Mouse (Mus musculus): ENCODE measurements around the gene Cab39.

Gene Cab39

DNA sequence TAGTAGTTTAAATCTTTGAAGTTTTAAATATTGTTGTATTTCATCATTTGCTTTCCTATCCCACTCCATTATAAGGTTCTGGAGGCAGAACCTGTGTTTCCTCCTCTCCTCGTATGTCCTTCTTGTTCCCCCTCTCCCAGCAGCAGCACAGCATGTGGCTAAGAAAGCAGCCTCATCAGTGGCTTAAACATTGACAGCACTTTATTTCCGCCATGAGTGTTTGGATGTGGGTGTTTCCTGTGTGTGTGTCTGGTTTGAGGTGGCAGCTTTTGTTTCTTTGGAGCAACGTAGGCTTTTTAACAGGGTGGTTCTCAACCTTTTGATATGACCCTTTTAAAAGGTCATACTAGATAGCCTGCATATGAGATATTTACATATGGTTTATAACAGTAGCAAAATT is 52.2 kb downstream of the Cab39 start:
- no peak for DNase-seq (ENCODE audit: low read depth, low spot score)

GRCm38 (mm10) chr1:85849016-85849415 is 55.8 kb downstream of the Cab39 start:
- DNase-seq (ENCODE audit: low read depth, low spot score), result no peak

DNA sequence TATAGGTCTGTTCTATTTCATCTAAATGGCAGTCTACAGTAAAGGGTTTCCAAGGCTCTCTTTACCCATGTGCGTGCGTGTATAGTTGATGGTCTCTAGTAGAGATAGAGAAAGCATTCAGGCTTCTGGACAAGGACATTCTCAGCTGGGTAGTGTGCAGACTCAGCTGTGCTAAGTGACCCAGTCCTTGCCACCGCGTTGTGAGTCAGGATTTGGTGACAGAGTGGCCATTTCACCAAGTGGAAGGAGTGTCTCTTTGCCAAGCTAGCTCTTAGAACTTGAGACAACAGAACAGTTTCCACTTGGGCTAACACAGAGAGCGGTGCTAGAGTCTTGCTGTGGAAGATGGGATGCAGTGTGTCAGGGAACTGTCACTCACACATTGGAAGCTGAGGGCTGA is 57.6 kb downstream of the Cab39 start:
- no peak for DNase-seq (ENCODE audit: low read depth, low spot score)

DNA sequence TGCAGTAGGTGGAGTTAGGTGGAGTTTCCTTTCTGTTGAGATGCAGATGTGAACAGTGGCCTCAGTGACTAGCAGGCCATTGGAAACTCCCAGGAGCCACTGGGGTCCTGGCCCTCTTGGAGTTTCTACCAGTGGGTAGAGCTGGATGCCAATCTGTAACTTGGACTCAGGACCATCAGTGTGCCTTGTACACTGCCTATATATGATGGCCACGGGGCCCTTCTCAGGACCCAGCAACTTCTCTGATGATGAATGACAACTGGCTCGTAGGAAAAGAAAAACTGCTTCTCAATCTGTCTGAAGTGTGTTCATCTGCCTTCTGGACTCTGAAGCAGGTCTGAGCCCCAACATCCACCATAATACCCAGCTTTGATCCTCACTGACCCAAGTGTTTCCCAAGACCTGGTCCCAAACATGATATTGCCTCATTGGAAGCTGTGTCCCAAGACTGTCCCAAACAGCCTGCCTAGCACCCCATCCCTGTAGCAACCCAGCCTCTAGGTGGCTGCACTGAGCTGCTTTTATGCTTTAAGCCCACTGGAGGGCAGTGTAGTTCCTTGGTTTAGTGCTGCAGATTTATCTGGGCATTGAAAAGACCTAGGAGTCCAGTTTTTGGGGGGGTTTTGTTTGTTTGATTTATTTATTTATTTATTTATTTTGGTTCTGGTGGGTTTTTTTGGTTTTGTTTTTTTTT is 59.9 kb downstream of the Cab39 start:
- DNase-seq (ENCODE audit: low read depth, low spot score), result peak; percentile 79

- no peak for DNase-seq (ENCODE audit: low read depth, low spot score)
These were observed 60.6 kb downstream of the Cab39 start for GRCm38 (mm10) chr1:85853865-85854264.

- peak; percentile 26 for DNase-seq (ENCODE audit: low read depth, low spot score)
These were observed 61.2 kb downstream of the Cab39 start for GRCm38 (mm10) chr1:85854475-85854874.

DNA sequence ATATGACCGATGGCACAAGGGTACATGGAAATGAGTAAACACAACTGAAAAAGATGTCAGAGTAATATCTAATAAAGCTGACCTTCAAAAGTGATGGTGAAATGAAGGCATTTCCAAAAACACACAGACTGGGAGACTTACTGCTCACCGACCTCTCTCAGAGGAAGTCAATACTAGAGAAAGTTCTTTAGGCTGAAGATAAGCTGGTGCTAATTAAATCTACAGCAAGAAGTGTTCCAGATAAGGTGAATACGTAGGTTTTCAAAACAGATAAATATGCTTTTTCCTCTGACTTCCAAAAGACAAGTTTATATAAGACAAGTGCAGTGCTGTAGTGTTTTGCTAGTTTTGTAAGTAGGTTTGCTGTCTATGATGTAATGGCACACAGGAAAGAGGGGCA is 63.0 kb downstream of the Cab39 start:
- DNase-seq (ENCODE audit: low read depth, low spot score), result no peak

DNA sequence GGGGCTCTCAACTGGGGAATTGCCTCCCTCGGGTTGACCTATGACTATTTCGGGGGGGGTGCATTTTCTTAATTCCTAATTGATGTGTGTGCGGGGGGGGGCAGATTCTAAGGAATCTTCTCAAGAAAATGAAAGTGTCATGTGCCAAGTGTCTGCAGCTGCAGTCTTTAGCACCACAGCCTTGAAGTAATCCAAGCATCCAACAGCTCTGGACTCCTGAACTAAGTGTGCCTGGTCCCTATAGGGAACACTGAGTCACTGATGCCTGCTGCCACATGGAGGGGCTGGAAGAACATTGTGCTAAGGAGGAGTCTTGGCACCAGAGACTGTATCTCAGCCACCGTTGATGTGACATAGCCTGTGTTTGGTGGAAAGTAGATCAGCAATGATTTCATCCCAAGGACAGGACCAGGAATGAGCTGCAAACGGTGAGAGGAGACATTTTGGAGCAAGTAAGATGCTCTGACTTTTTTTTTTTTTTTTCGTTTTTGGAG is 64.1 kb downstream of the Cab39 start:
- DNase-seq (ENCODE audit: low read depth, low spot score), result no peak

- no peak for DNase-seq (ENCODE audit: low read depth, low spot score)
These were observed 71.1 kb downstream of the Cab39 start for GRCm38 (mm10) chr1:85864383-85864782.

GRCm38 (mm10) chr1:85870001-85870400 is 76.8 kb downstream of the Cab39 start:
- DNase-seq (ENCODE audit: low read depth, low spot score), result no peak

DNA sequence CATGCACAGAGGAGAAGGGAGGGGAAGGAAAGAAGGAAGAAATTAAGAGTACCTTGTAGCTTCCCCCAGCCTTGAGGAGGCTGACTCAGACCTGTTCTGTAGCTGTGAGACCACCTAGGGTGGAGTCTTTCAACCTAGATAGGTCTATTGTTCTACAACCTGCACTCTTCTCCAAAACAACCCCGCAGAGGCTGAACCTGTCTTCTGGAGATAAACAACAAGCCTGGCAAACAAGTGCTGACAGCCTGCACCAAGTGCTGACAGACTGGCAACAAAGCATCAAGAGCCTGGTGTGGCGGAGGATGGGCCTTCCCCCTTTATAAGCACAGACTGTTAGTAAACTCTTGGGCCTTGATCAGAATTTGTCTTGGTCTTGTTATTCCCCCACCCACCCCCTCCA is 77.3 kb downstream of the Cab39 start:
- DNase-seq (ENCODE audit: low read depth, low spot score), result no peak

- no peak for DNase-seq (ENCODE audit: low read depth, low spot score)
These were observed 88.8 kb downstream of the Cab39 start for GRCm38 (mm10) chr1:85882003-85882402.

GRCm38 (mm10) chr1:85887221-85887620 is 94.0 kb downstream of the Cab39 start:
- no peak for DNase-seq (ENCODE audit: low read depth, low spot score)

GRCm38 (mm10) chr1:85894231-85894747 is 101.0 kb downstream of the Cab39 start, which contains the start of gene Itm2c:
Gene Itm2c (plus strand): TSS chr1:85894281.
- DNase-seq (ENCODE audit: low read depth, low spot score), result peak; percentile 87

DNA sequence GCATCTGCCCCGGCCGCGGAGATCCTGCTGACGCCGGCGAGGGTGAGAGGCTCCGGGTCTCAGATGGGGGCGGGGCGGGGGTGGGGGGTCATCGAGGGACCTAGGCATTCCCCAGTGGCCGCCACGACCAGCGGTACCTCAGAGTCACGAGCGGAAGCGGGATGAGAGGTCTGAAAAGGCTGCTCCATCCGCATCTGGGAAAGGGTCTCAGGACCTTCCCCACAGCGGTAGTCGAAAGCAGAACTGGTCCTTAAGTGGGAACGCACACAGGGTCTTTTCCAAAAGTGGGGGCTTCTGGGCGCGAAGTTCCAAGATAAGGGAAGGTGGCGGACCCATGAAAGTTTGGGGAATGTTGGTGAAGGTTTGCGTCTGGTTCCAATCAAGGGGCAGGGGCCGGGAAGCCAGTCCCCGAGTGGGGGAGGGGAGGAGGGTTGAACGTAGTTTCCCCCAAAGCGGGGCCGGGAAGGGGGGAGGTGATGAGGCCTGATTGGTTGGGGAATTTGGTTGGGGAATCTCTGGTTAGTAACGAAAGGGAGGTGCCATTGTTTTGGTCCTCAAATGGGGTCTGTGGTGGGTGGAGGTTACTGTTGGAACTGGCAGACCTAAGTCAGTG is 101.6 kb downstream of the Cab39 start:
- DNase-seq (ENCODE audit: low read depth, low spot score), result peak; percentile 80

DNA sequence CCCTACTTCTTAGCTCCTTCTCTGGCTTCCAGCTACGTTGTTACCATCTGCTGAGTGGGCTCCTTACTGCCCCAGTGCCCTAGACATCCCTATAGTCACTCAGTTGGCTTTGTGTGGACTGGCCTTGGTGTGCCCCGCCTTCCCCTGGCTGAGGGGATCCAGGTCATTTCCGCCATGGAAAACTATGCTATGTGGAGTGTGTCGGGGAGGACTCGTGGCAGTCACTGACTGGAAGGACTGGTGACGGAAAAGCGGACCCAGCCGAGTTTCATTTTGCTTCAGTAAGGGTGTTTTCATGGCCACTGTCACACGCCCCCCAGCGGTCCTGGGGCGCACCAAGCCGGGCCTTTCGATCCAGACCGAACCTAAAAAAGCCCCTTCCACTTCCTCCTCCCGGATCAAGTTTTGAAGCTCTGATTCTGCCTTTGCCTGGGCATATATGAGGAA is 102.2 kb downstream of the Cab39 start:
- no peak for DNase-seq (ENCODE audit: low read depth, low spot score)

- DNase-seq (ENCODE audit: low read depth, low spot score), result no peak
These were observed 102.9 kb downstream of the Cab39 start for GRCm38 (mm10) chr1:85896110-85896509.

- DNase-seq (ENCODE audit: low read depth, low spot score), result no peak
These were observed 103.8 kb downstream of the Cab39 start for GRCm38 (mm10) chr1:85896781-85897700.

- DNase-seq (ENCODE audit: low read depth, low spot score), result no peak
These were observed 104.9 kb downstream of the Cab39 start for GRCm38 (mm10) chr1:85897901-85898760.

DNA sequence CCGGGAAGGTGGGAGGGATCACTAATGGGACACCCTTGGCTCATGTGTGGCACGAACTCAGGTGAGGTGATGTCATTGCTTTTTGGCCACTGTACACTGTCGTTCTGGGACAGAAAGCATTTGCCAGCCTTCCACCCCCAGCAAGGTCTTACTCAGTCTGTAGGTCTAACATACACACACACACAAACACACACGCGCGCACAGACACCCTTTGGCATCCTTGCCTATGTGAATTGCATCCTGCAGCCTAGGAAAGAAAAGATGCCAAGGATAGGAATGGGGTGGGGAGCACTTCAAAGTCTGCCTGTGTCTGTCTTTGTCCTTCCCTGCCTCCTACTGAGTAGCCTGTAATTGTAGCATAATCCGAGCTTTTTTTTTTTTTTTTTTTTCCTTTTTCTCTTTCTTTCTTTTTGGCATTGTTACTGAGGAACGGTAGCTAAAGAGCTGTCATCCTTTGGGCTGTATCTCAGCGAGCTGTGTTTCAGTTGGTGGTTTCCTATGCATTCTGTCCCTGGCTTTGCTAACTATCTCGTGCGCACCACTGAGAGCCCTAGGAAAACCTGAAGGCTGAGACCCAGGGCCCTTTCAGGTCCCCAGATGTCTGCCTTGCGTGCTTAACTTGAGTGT is 105.6 kb downstream of the Cab39 start:
- no peak for DNase-seq (ENCODE audit: low read depth, low spot score)

All from R1 (cell line).